Mouse (Mus musculus) E14TG2a.4 (cell line): Measurements from ENCODE around the gene Nckap5.

Experiments used
- H3K27me3 ChIP-seq: 2 replicates; pipeline ENCODE4 v1.6.1; 2014; ENCODE audit warnings: low read length, control low read depth; ENCODE audit not compliant: insufficient read depth
- H3K36me3 ChIP-seq: 2 replicates; pipeline ENCODE4 v1.6.1; 2014; ENCODE audit warnings: low read length, control low read depth; ENCODE audit not compliant: insufficient read depth
- H3K4me1 ChIP-seq: replicated peaks from 2 replicates; pipeline ENCODE4 v1.6.1; 2014; ENCODE audit warnings: low read depth, low read length, control low read depth
- H3K4me3 ChIP-seq: replicated peaks from 2 replicates; pipeline ENCODE4 v1.5.1; 2014; ENCODE audit warnings: mild to moderate bottlenecking, low read length
- H3K9me3 ChIP-seq: 2 replicates; pipeline ENCODE4 v1.6.1; 2014; ENCODE audit warnings: low read length, control low read depth
- CTCF ChIP-seq: conservative IDR thresholded peaks from 2 replicates; pipeline ENCODE4 v1.5.1; 2014; ENCODE audit warnings: low read length
- NANOG ChIP-seq: IDR thresholded peaks from 2 replicates; pipeline ENCODE4 v1.6.1; 2014; ENCODE audit warnings: borderline replicate concordance, low read length, mixed read lengths
- POU5F1 ChIP-seq: IDR thresholded peaks from 2 replicates; pipeline ENCODE4 v1.6.1; 2014; ENCODE audit warnings: low read length, borderline replicate concordance

Gene Nckap5

DNA sequence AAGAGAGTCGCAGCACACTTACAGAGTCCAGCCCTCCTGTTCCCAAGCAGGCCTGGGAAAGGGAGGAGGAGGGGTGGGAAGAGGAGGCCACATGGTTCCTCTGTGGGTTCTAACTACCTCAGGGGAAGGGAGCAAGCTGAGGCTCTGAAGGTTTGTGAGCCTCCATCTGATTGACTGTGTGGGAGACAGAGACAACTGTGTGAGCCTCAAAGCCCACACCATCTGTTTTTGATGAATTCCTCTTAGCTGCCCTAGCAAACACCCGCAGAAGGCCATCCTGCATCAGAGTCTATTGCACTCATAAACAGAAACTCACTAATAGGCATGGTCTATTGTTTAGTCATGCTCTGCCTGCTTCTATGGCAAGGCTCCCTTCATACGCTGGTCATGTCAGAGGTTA lies 834.1 kb downstream of the Nckap5 start:
- no peaks in the 10 kb centered on the region for H3K4me1 ChIP-seq
- no peaks in the 10 kb centered on the region for H3K36me3 ChIP-seq
- no peak overlapping the region for H3K4me3 ChIP-seq
- no peaks in the 10 kb centered on the region for H3K9me3 ChIP-seq
- no peak for TF ChIP-seq CTCF
- TF ChIP-seq POU5F1, result no peak
- TF ChIP-seq NANOG, result no peak
- H3K27me3 ChIP-seq, result no peaks in the 10 kb centered on the region

DNA sequence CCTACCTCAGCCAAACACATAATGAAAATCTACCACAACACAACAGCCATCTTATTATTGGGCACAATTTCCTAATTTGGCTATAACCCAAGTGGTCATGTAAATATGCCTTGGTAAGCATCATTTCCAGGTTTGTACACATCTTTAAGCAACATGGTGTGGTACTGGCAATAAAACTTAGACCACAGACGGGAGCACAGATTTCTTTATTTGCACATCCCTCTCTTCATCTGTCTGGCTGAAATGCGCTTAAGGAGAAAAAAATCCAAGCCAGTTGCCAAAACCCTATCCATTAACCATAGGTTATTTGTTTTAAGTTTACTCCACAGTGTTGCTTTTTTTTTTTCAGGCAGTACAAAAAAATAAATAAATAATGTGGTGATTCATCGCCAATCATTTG lies 842.8 kb downstream of the Nckap5 start:
- Histone ChIP-seq H3K4me3 (no peak overlapping the region), H3K27me3 (no peaks in the 10 kb centered on the region), H3K4me1 (no peaks in the 10 kb centered on the region), H3K9me3 (no peaks in the 10 kb centered on the region), H3K36me3 (no peaks in the 10 kb centered on the region)
- no peak for TF ChIP-seq NANOG

DNA sequence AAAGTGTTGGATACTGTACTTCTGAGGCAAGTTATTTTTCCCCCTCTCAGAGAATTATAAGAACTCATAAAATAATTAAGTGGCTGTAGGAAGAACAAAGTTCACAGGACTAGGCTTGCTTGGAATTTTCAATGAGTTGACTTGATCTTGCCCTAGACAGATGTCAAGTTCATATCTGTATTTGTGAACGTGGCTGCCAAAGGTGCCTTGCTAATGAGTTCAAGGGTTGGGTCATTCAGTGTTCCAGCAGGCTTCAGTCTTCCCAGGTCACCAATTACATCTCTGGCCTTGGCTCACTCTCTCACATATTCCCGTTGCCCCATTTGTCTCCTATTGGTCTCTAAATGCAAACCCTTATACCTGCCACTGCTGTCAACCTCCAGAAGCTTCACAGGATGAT lies 846.0 kb downstream of the Nckap5 start:
- H3K4me3 ChIP-seq, result no peak overlapping the region
- no peaks in the 10 kb centered on the region for H3K27me3 ChIP-seq
- no peak for TF ChIP-seq POU5F1
- TF ChIP-seq CTCF, result no peak
- TF ChIP-seq NANOG, result no peak
- no peaks in the 10 kb centered on the region for H3K36me3 ChIP-seq
- H3K9me3 ChIP-seq, result no peaks in the 10 kb centered on the region
- H3K4me1 ChIP-seq, result no peaks in the 10 kb centered on the region

DNA sequence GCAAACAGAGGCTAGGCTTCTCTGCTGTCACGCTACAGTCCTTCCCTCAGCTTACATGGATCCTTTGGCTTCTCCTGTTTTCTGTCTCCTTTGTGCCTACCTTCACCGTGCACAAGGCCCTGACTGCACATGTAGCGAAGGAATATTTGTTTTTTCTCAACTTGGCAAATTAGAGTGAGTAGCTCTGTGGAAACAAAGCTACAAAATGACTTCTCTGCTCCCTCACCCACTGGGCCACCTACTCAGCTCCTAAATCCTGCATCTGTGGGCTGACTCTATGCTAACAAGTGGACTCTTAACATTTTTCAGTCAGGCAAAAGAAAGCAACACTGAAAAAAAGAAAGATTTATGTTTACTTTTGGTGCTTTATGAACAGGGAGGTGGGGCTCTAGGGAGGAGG lies 856.0 kb downstream of the Nckap5 start:
- no peaks in the 10 kb centered on the region for H3K27me3 ChIP-seq
- no peaks in the 10 kb centered on the region for H3K4me1 ChIP-seq
- H3K9me3 ChIP-seq, result peaks cover 6% of the 10 kb centered on the region; the same call in 1 of the 2 replicates
- H3K4me3 ChIP-seq, result no peak overlapping the region
- no peak for TF ChIP-seq NANOG
- no peak for TF ChIP-seq POU5F1
- TF ChIP-seq CTCF, result no peak
- H3K36me3 ChIP-seq, result no peaks in the 10 kb centered on the region

DNA sequence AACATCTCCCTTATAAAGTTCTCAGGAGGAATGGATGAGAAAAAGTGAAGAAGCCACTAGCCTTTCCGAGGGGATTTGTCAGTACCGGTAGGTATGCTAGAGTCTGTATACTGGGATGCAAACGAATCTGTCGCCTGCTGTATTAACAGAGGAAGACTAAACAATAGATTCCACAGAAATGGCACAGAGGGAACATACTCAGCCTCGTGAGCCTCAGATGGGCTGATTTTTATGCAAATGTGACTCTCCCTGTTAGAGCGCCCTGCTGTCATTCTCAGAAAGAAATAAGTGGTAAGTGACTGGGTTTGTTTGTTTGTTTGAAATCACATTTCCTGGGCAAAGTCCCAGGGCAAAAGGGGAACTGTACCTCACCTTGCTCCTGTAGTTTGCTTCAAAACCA lies 858.7 kb downstream of the Nckap5 start:
- TF ChIP-seq NANOG (peak; percentile 16; the same call in 1 of the 2 replicates), CTCF (no peak)
- no peaks in the 10 kb centered on the region for H3K36me3 ChIP-seq
- no peaks in the 10 kb centered on the region for H3K4me1 ChIP-seq
- no peak overlapping the region for H3K4me3 ChIP-seq
- no peaks in the 10 kb centered on the region for H3K27me3 ChIP-seq
- peaks cover 6% of the 10 kb centered on the region; the same call in 1 of the 2 replicates for H3K9me3 ChIP-seq

DNA sequence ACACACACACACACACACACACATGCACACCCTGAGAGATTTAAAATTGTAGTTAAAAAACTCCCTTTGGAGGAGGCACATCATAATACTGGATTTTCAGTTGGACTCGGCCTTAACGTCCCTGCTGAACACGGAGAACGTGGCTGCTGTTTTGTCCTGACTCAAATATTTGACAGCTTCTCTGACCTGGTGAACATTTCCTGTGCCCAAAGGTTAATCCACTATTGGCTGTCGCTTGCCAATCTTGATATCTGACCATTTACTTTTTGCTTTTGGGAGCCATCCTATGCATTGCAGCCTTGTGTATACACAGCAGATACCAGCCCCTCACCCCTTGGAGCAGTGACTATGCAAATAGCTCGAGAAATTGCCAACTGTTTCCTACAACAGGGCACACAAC lies 862.9 kb downstream of the Nckap5 start:
- no peak overlapping the region for H3K4me3 ChIP-seq
- peaks cover 6% of the 10 kb centered on the region; the same call in 1 of the 2 replicates for H3K9me3 ChIP-seq
- no peaks in the 10 kb centered on the region for H3K4me1 ChIP-seq
- no peaks in the 10 kb centered on the region for H3K36me3 ChIP-seq
- no peaks in the 10 kb centered on the region for H3K27me3 ChIP-seq
- TF ChIP-seq POU5F1 (no peak), CTCF (no peak)

DNA sequence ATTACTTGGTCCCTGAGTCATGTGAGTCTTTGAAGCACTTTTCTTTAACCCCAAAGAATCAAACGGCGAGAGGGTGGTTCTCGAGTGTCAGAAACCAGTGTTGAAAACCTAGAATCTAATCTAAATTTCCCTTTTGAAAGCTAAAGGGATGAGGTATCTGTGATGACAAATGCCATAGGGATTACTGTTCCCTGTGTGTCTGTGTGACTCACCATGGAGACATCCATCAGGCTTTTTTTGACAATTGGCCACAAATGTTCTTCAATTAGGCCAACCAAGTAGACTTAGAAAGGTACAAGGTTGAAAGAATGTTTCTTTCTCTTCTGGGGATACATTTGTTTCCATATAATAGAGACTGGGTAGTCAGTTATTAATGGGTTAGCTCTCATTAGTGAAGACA lies 879.6 kb downstream of the Nckap5 start:
- Histone ChIP-seq H3K36me3 (no peaks in the 10 kb centered on the region), H3K9me3 (no peaks in the 10 kb centered on the region), H3K4me1 (no peaks in the 10 kb centered on the region), H3K4me3 (no peak overlapping the region), H3K27me3 (no peaks in the 10 kb centered on the region)
- TF ChIP-seq POU5F1 (no peak), NANOG (no peak), CTCF (no peak)

DNA sequence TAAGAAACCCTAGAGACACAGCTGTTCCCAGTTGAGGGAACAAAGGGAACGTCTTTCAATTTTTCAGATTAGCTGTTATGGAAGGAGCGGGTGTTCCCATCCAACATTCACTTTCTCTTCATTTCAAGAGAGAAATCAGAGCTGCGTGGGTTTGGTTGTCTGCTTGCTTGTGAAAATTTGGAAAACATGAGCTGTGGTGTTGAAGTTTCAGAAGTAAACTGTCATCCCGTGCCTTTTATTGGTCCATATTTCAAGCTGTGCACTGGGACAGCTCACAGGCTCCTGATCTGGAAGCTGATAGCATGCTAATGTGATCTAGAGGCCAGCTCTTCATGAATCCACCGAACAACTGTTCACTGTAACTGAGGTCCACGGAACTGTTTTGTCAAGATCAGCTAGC lies 881.5 kb downstream of the Nckap5 start:
- Histone ChIP-seq H3K4me1 (no peaks in the 10 kb centered on the region), H3K9me3 (no peaks in the 10 kb centered on the region), H3K4me3 (no peak overlapping the region), H3K27me3 (no peaks in the 10 kb centered on the region), H3K36me3 (no peaks in the 10 kb centered on the region)
- TF ChIP-seq POU5F1 (no peak), CTCF (no peak), NANOG (no peak)

DNA sequence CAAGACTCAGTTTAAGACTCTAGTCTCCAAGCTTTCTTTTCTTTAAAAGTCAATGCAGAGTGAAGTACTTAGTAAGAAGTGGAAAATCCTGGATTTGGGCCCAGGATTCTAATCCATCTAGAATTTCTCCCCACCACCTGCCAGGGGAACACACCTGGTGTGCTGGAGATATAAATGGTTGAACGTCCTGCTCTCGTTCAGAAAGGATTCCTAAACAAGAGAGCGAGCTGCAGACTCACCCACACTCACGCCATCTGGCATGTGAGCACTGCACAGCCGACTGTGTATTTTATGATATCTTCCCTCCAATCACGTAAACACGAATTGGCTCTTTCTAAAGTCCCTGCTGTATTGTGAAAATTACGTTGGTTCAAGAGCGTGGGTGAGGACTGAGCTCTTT lies 885.5 kb downstream of the Nckap5 start:
- H3K4me1 ChIP-seq, result no peaks in the 10 kb centered on the region
- H3K36me3 ChIP-seq, result no peaks in the 10 kb centered on the region
- no peak overlapping the region for H3K4me3 ChIP-seq
- no peaks in the 10 kb centered on the region for H3K27me3 ChIP-seq
- no peaks in the 10 kb centered on the region for H3K9me3 ChIP-seq
- TF ChIP-seq POU5F1 (no peak), NANOG (no peak), CTCF (no peak)

DNA sequence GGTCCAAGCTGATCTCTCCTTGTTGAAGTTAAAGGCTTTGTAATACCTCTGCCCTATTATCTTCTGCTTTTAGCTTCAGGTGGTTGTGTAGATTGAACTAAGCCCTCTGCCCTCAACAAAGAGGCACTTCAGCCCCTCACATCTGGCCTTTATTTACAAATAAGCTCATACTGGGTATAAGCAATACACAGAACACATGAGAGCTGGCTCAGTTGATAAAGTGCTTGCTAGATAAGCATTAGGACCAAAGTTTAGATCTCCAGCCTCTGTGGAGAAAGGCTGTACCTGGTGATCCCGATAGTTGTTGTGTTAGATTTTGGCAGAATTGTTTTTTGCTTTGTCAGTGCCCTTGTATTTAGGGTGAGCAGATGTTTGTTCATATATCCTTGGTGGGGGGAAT lies 887.3 kb downstream of the Nckap5 start:
- Histone ChIP-seq H3K4me3 (no peak overlapping the region), H3K36me3 (no peaks in the 10 kb centered on the region), H3K27me3 (no peaks in the 10 kb centered on the region), H3K4me1 (no peaks in the 10 kb centered on the region), H3K9me3 (no peaks in the 10 kb centered on the region)
- no peak for TF ChIP-seq POU5F1
- no peak for TF ChIP-seq NANOG
- TF ChIP-seq CTCF, result no peak
